Mouse (Mus musculus) embryo, embryonic 11.5 days (tissue): ENCODE measurements at regions not wholly inside any gene's neighbourhood (a gene's known extent, or its start where the extent isn't known, plus 50 kb on each side); places are given as distances from the start of the nearest gene placed in this dataset.
"Not testable (repeated sequence)": the region's sequence is repeated elsewhere in the genome, so short reads cannot be mapped to it uniquely, and the experiment has no call there.

Experiments used
- DNase-seq: peaks from one replicate; pipeline ENCODE4 v3.0.0-alpha.2; 2012; ENCODE audit warnings: low read depth, low spot score

DNA sequence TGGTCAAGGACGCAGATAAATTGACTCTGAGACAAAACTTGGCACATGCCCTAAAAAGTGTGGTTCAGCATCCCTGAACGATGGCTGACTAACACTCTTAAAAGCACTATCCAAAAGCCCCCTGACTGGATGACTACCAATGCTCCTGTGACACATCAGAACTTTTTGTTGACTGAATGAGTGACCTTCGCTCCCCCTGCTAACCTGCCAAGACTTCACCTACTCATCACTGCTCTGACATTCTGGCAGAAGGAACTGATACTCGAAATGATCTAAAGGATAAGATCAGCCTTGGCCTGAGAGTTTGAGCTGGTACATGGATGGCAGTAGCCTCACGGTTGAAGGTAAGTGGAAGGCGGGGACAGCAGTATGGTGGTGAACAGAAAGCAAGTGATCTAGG, 62.4 kb upstream of the Tgm3 start:
- DNase-seq = not testable (repeated sequence)

GRCm38 (mm10) chr2:129952486-129952885, 59.7 kb upstream of the Tgm3 start:
- no peak for DNase-seq

DNA sequence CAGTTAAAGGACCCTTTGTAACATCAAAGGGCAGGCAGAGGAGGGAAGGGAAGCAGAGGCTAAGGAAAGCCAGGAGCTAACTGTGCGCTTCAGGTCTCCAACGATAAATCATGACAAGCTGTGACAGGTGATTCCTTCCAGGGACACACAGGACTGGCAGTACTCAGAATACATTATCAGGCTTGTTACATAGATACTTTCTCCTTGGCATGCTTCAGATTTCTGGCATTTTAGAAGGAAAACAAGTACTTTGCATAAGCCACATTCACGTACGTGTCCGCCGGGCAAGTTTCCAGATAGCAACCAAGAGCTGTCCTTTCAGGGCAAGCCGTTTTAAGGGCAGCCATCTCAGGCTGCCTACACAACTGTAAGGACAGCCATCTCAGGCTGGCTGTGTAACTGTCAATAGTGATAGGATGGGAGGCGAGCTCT, 56.9 kb upstream of the Tgm3 start:
- peak; percentile 8 for DNase-seq

- no peak for DNase-seq
Observed at GRCm38 (mm10) chr2:129958120-129958519, 54.0 kb upstream of the Tgm3 start.

GRCm38 (mm10) chr2:129960364-129960763, 51.8 kb upstream of the Tgm3 start:
- no peak for DNase-seq

DNA sequence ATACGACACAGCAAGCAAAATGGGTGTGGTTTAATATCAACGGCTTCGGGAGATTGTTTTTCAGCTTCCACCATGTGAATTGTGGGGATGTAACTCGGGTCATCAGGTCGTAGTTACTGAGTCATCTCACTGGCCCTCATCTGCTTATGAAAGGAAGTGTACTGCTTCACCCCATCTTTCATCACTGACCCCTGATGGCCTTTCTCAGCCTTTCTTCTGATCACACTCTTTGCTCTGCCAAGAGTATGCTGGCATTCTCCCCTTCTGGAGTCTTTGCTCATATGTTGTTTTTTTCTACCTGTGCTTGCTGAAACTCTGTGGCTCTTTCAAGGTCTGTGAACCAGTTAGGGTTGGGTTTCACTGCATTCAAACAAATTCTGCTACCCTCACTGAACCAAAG, 50.6 kb upstream of the Tgm3 start:
- no peak for DNase-seq
